Mouse (Mus musculus): Measurements from ENCODE around the gene Faap24. TPM values are rescaled to one million over a fixed set of nuclear protein-coding genes. Genes with fewer than 3 reads are reported as not detected.

The Faap24 gene
- polyA plus RNA-seq, 1 experiment: 5.5 TPM

DNA sequence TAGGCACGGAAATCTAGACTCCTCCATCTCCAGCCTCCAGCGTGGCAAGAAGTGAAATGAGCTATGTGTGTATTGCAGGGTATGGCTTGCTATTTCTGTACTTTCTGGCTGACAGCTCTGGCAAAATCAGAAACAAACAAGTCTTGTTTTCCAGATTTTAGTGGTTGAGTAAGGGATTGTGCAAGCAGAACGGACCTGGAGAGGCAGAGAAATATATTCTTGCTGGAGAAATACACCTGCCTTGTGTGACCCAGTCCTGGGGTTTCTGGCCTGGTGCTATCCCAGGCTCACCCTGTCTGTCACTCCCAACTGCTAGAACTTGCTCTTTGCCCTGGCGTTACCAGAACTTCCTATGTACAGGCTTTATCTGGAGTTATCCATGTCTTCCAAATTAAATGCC, 54.1 kb downstream of the Faap24 start:
- no peak overlapping the region for H3K4me3 ChIP-seq (ENCODE audit: extremely low read depth, insufficient read depth, insufficient read length)
- no peak overlapping the region for H3K27ac ChIP-seq (ENCODE audit: insufficient read depth, low read length)
- no peak for DNase-seq (ENCODE audit: low read depth in 1 of 2, low spot score in 2 of 2)
- 83% methylated on average over 4 of the region's 4 CpGs for WGBS
- H3K4me1 ChIP-seq (ENCODE audit: control insufficient read depth, insufficient read depth, insufficient read length): no peaks in the 10 kb centered on the region
- no peaks in the 10 kb centered on the region for H3K36me3 ChIP-seq (ENCODE audit: control insufficient read depth, insufficient read depth, low read length)
- H3K27me3 ChIP-seq (ENCODE audit: control insufficient read depth, insufficient read depth, low read length): no peaks in the 10 kb centered on the region
- TF ChIP-seq POLR2A (IDR thresholded peaks at IDR 0.05; ENCODE audit: low read depth, low read length) (no peak), CTCF (IDR thresholded peaks at IDR 0.05; ENCODE audit: extremely low read depth, insufficient read depth, insufficient read length, insufficient replicate concordance) (no peak)

Other genes starting within 250 kb of the Faap24 start
- 1.3 and 1.5 TPM in 2 replicates for gene Slc7a10, start 210.5 kb downstream of the Faap24 start, polyA plus RNA-seq (2012; rRNA removed)
- 3.1 and 3.6 TPM in 2 replicates for gene Lrp3, start 181.3 kb downstream of the Faap24 start, polyA plus RNA-seq (2012; rRNA removed)
- 1.9 and 2.0 TPM in 2 replicates for gene Gpatch1, start 78.4 kb downstream of the Faap24 start, polyA plus RNA-seq (2012; rRNA removed)
- 0.48 and 0.88 TPM in 2 replicates for gene Rhpn2, start 62.7 kb downstream of the Faap24 start, polyA plus RNA-seq (2012; rRNA removed)
- gene Cep89, start 199 bp upstream of the Faap24 start, polyA plus RNA-seq (2012; rRNA removed): 11.0 and 15.4 TPM in 2 replicates
- gene Slc7a9, start 52.0 kb upstream of the Faap24 start, polyA plus RNA-seq (2012; rRNA removed): 0.06 TPM in 1 of 2 replicates, not detected in the other
- not detected in 2 replicates for gene Tdrd12, start 140.9 kb upstream of the Faap24 start, polyA plus RNA-seq (2012; rRNA removed)
- gene Nudt19, start 159.5 kb upstream of the Faap24 start, polyA plus RNA-seq (2012; rRNA removed): 13.8 and 32.3 TPM in 2 replicates
- gene Rgs9bp, start 188.7 kb upstream of the Faap24 start, polyA plus RNA-seq (2012; rRNA removed): 0.11 TPM in 2 replicates
- 17.5 and 20.2 TPM in 2 replicates for gene Ankrd27, start 189.4 kb upstream of the Faap24 start, polyA plus RNA-seq (2012; rRNA removed)

Measured in spleen, adult 2 months (tissue).